Mouse (Mus musculus): ENCODE results near the gene Kpnb1. TPM values are rescaled to one million over a fixed set of nuclear protein-coding genes. Genes with fewer than 3 reads are reported as not detected.

The Kpnb1 gene
- total RNA-seq, 4 experiments from 2014 or later: 126 to 131 (median 130) TPM

Small RNA genes lying within 50 kb of the gene (microRNA-seq; reads per million reads assigned to microRNA genes)
- gene Mir7235: 0.32 to 2.3 reads per million in 2 experiments

Other genes with a start within 250 kb of the Kpnb1 start
- 10 to 100 TPM; 38.1 to 41.5 (median 39.6) TPM for gene Pnpo, start 243.9 kb downstream of the Kpnb1 start, total RNA-seq (2022)
- 10 to 100 TPM in 3 of 4 experiments, 1 to 10 TPM in 1; 9.6 to 14.2 (median 11.8) TPM for gene Sp2, start 204.9 kb downstream of the Kpnb1 start, total RNA-seq (2022)
- gene Sp6, start 174.5 kb downstream of the Kpnb1 start, total RNA-seq (2022): 1 to 10 TPM in 3 of 4 experiments, under 1 TPM in 1; 0.83 to 1.7 (median 1.5) TPM
- 1 to 10 TPM; 4.3 to 6.9 (median 6.3) TPM for gene Scrn2, start 157.9 kb downstream of the Kpnb1 start, total RNA-seq (2022)
- 1 to 10 TPM in 2 of 4 experiments, under 1 TPM in 2; 0.87 to 1.9 (median 1.3) TPM for gene Lrrc46, start 146.5 kb downstream of the Kpnb1 start, total RNA-seq (2022)
- 10 to 100 TPM; 76.3 to 85.2 (median 77.8) TPM for gene Mrpl10, start 146.3 kb downstream of the Kpnb1 start, total RNA-seq (2022)
- 10 to 100 TPM; 18.6 to 21.7 (median 20.6) TPM for gene Osbpl7, start 137.3 kb downstream of the Kpnb1 start, total RNA-seq (2022)
- gene Tbx21, start 72.5 kb downstream of the Kpnb1 start, total RNA-seq (2022): under 1 TPM in 1 of 4 experiments, not detected in 3; 0.18 TPM
- gene Tbkbp1, start 36.4 kb downstream of the Kpnb1 start, total RNA-seq (2022): 10 to 100 TPM; 85.9 to 92.0 (median 89.4) TPM
- gene Npepps, start 92.8 kb upstream of the Kpnb1 start, total RNA-seq (2022): 100 to 1,000 TPM; 142 to 161 (median 151) TPM
- 10 to 100 TPM; 23.1 to 32.2 (median 27.4) TPM for gene Mrpl45, start 127.8 kb upstream of the Kpnb1 start, total RNA-seq (2022)
- gene Gpr179, start 164.2 kb upstream of the Kpnb1 start, total RNA-seq (2022): under 1 TPM; 0.14 to 0.59 (median 0.34) TPM
- gene Socs7, start 174.7 kb upstream of the Kpnb1 start, total RNA-seq (2022): 10 to 100 TPM; 71.5 to 89.3 (median 79.6) TPM
- gene Arhgap23, start 227.7 kb upstream of the Kpnb1 start, total RNA-seq (2022): 10 to 100 TPM; 75.7 to 83.2 (median 78.4) TPM